Mouse (Mus musculus) MEL (cell line): ENCODE measurements around the gene Cxcl15. TPM values are rescaled to one million over a fixed set of nuclear protein-coding genes. Genes with fewer than 3 reads are reported as not detected.

Source experiments
- DNase-seq: peaks from one replicate; pipeline ENCODE4 v3.0.0; 2011; ENCODE audit warnings: low read depth, low spot score
- H3K27ac ChIP-seq: 2 replicates; pipeline ENCODE4 v1.5.1; 2012; ENCODE audit warnings: low read depth, mild to moderate bottlenecking, control low read depth, low read length, moderate library complexity; ENCODE audit not compliant: control insufficient read depth
- H3K27me3 ChIP-seq, 2 experiments: fragments of 150-350 bp in 1 of 2; sonication (generic) in 1 of 2; 2 replicates each; pipeline ENCODE4 v1.6.1; 2012; ENCODE audit warnings: low read length in 2 of 2, mild to moderate bottlenecking in 2 of 2, improper control_type of control experiment in 1 of 2, moderate library complexity in 1 of 2; ENCODE audit not compliant: insufficient read depth in 2 of 2, control insufficient read depth in 1 of 2
- H3K36me3 ChIP-seq, 2 experiments: 2 replicates each; pipeline ENCODE4 v1.6.1; 2012 to 2014; ENCODE audit warnings: low read length in 2 of 2, improper control_type of control experiment in 1 of 2, inconsistent platforms in 1 of 2, mild to moderate bottlenecking in 1 of 2; ENCODE audit not compliant: insufficient read depth in 2 of 2, control insufficient read depth in 1 of 2
- H3K4me1 ChIP-seq, 2 experiments: fragments of 150-350 bp in 1 of 2; sonication (generic) in 1 of 2; 2 replicates each; pipeline ENCODE4 v1.6.1; 2012; ENCODE audit warnings: low read length in 2 of 2, improper control_type of control experiment in 1 of 2, mild to moderate bottlenecking in 1 of 2; ENCODE audit not compliant: insufficient read depth in 2 of 2, control insufficient read depth in 1 of 2
- H3K4me3 ChIP-seq, 2 experiments: fragments of 150-350 bp in 1 of 2; sonication (generic) in 1 of 2; 2 replicates each; pipeline ENCODE4 v1.5.1; 2012; ENCODE audit warnings: low read depth in 2 of 2, low read length in 2 of 2, mild to moderate bottlenecking in 2 of 2, moderate library complexity in 2 of 2, control low read depth in 1 of 2, improper control_type of control experiment in 1 of 2; ENCODE audit not compliant: control insufficient read depth in 1 of 2, insufficient read depth in 1 of 2
- H3K79me2 ChIP-seq: 2 replicates; pipeline ENCODE4 v1.6.1; 2012; ENCODE audit warnings: mild to moderate bottlenecking, low read length, moderate library complexity; ENCODE audit not compliant: control insufficient read depth, poor library complexity, insufficient read depth
- H3K9ac ChIP-seq: 2 replicates; pipeline ENCODE4 v1.6.1; 2012; ENCODE audit warnings: low read depth, mild to moderate bottlenecking, control low read depth, low read length, moderate library complexity; ENCODE audit not compliant: control insufficient read depth, poor library complexity, severe bottlenecking
- H3K9me3 ChIP-seq: fragments of 150-350 bp; sonication (generic); replicated peaks from 2 replicates; pipeline ENCODE4 v1.6.1; 2012; ENCODE audit warnings: mild to moderate bottlenecking, low read length, improper control_type of control experiment, moderate library complexity; ENCODE audit not compliant: insufficient read depth
- BHLHE40 ChIP-seq: IDR thresholded peaks from 2 replicates; pipeline ENCODE4 v1.6.1; 2012; ENCODE audit warnings: low read depth, mild to moderate bottlenecking, inconsistent platforms, low read length, improper control_type of control experiment, borderline replicate concordance
- CHD1 ChIP-seq: IDR thresholded peaks from 2 replicates; pipeline ENCODE4 v1.6.1; 2012; ENCODE audit warnings: low read depth, mild to moderate bottlenecking, inconsistent platforms, low read length, improper control_type of control experiment
- CHD2 ChIP-seq: IDR thresholded peaks from 2 replicates; pipeline ENCODE4 v1.6.1; 2011; ENCODE audit warnings: low read length, improper control_type of control experiment
- CTCF ChIP-seq, 3 experiments: IDR thresholded peaks in 2 of 3; conservative IDR thresholded peaks in 1 of 3; 2 replicates each; pipeline ENCODE4 v1.5.1; 2011 to 2012; ENCODE audit warnings: low read length in 3 of 3, low read depth in 2 of 3, mild to moderate bottlenecking in 2 of 3, improper control_type of control experiment in 1 of 3, inconsistent platforms in 1 of 3, mixed read lengths in 1 of 3, moderate library complexity in 1 of 3; ENCODE audit not compliant: control insufficient read depth in 1 of 3, insufficient read depth in 1 of 3, poor library complexity in 1 of 3, severe bottlenecking in 1 of 3
- E2F4 ChIP-seq: IDR thresholded peaks from 2 replicates; pipeline ENCODE4 v1.6.1; 2011; ENCODE audit warnings: low read depth, low read length, improper control_type of control experiment, borderline replicate concordance
- ELF1 ChIP-seq: IDR thresholded peaks from 2 replicates; pipeline ENCODE4 v1.6.1; 2014; ENCODE audit warnings: low read depth, mild to moderate bottlenecking, inconsistent platforms, low read length, improper control_type of control experiment, moderate library complexity
- GABPA ChIP-seq: IDR thresholded peaks from 2 replicates; pipeline ENCODE4 v1.6.1; 2012; ENCODE audit warnings: low read depth, mild to moderate bottlenecking, inconsistent platforms, low read length, improper control_type of control experiment, moderate library complexity
- GATA1 ChIP-seq: IDR thresholded peaks from 2 replicates; pipeline ENCODE4 v1.6.1; 2011; ENCODE audit warnings: low read depth, low read length, improper control_type of control experiment
- JUND ChIP-seq: IDR thresholded peaks from 2 replicates; pipeline ENCODE4 v1.6.1; 2011; ENCODE audit warnings: low read depth, mild to moderate bottlenecking, improper control_type of control experiment, low read length
- KAT2A ChIP-seq: conservative IDR thresholded peaks from 2 replicates; pipeline ENCODE4 v1.6.1; 2012; ENCODE audit warnings: low read depth, low read length, improper control_type of control experiment, inconsistent platforms
- MAFK ChIP-seq: IDR thresholded peaks from 2 replicates; pipeline ENCODE4 v1.6.1; 2011; ENCODE audit warnings: low read depth, mild to moderate bottlenecking, low read length, improper control_type of control experiment, borderline replicate concordance
- MAX ChIP-seq: IDR thresholded peaks from 2 replicates; pipeline ENCODE4 v1.6.1; 2011; ENCODE audit warnings: low read length, improper control_type of control experiment
- MAZ ChIP-seq: IDR thresholded peaks from 2 replicates; pipeline ENCODE4 v1.6.1; 2012; ENCODE audit warnings: low read depth, mild to moderate bottlenecking, inconsistent platforms, low read length, improper control_type of control experiment
- MYB ChIP-seq: IDR thresholded peaks from 2 replicates; pipeline ENCODE4 v1.6.1; 2011; ENCODE audit warnings: mild to moderate bottlenecking, low read depth, low read length, improper control_type of control experiment
- MYC ChIP-seq: IDR thresholded peaks from 2 replicates; pipeline ENCODE4 v1.6.1; 2011; ENCODE audit warnings: low read depth, mild to moderate bottlenecking, low read length, improper control_type of control experiment, moderate library complexity
- NELFE ChIP-seq: IDR thresholded peaks from 2 replicates; pipeline ENCODE4 v1.6.1; 2011; ENCODE audit warnings: low read depth, low read length, improper control_type of control experiment
- NRF1 ChIP-seq: IDR thresholded peaks from 2 replicates; pipeline ENCODE4 v1.6.1; 2014; ENCODE audit warnings: low read depth, mild to moderate bottlenecking, inconsistent platforms, low read length, improper control_type of control experiment, moderate library complexity; ENCODE audit not compliant: poor library complexity, insufficient read depth, severe bottlenecking
- POLR2AphosphoS2 ChIP-seq: IDR thresholded peaks from 2 replicates; pipeline ENCODE4 v1.6.1; 2011; ENCODE audit warnings: low read length, improper control_type of control experiment
- POLR2AphosphoS5 ChIP-seq: IDR thresholded peaks from 2 replicates; pipeline ENCODE4 v1.6.1; 2012; ENCODE audit warnings: low read depth, borderline replicate concordance, mild to moderate bottlenecking, inconsistent platforms, low read length, moderate library complexity, mixed read lengths
- RAD21 ChIP-seq: IDR thresholded peaks from 2 replicates; pipeline ENCODE4 v1.6.1; 2011; ENCODE audit warnings: mild to moderate bottlenecking, low read depth, low read length, improper control_type of control experiment
- RCOR1 ChIP-seq: IDR thresholded peaks from 2 replicates; pipeline ENCODE4 v1.6.1; 2012; ENCODE audit warnings: low read depth, mild to moderate bottlenecking, inconsistent platforms, low read length, improper control_type of control experiment
- SIN3A ChIP-seq: IDR thresholded peaks from 2 replicates; pipeline ENCODE4 v1.6.1; 2012; ENCODE audit warnings: low read length, improper control_type of control experiment, inconsistent platforms
- SMC3 ChIP-seq: IDR thresholded peaks from 2 replicates; pipeline ENCODE4 v1.6.1; 2011; ENCODE audit warnings: low read depth, low read length, improper control_type of control experiment
- TAL1 ChIP-seq: IDR thresholded peaks from 2 replicates; pipeline ENCODE4 v1.6.1; 2012; ENCODE audit warnings: mild to moderate bottlenecking, inconsistent platforms, low read length, moderate library complexity, mixed read lengths
- TCF12 ChIP-seq: IDR thresholded peaks from 2 replicates; pipeline ENCODE4 v1.6.1; 2014; ENCODE audit warnings: low read depth, mild to moderate bottlenecking, inconsistent platforms, low read length, improper control_type of control experiment, moderate library complexity
- USF1 ChIP-seq: IDR thresholded peaks from 2 replicates; pipeline ENCODE4 v1.6.1; 2014; ENCODE audit warnings: low read depth, mild to moderate bottlenecking, inconsistent platforms, low read length, improper control_type of control experiment, moderate library complexity
- USF2 ChIP-seq, 2 experiments: IDR thresholded peaks; 2 replicates each; pipeline ENCODE4 v1.6.1; 2011 to 2012; ENCODE audit warnings: improper control_type of control experiment in 2 of 2, low read length in 2 of 2, borderline replicate concordance in 1 of 2, inconsistent platforms in 1 of 2, low read depth in 1 of 2, mild to moderate bottlenecking in 1 of 2; ENCODE audit not compliant: insufficient read depth in 1 of 2
- ZC3H11A ChIP-seq: IDR thresholded peaks from 2 replicates; pipeline ENCODE4 v1.6.1; 2012; ENCODE audit warnings: low read depth, mild to moderate bottlenecking, inconsistent platforms, low read length, improper control_type of control experiment
- ZMIZ1 ChIP-seq: IDR thresholded peaks from 2 replicates; pipeline ENCODE4 v1.6.1; 2012; ENCODE audit warnings: low read depth, mild to moderate bottlenecking, inconsistent platforms, low read length, improper control_type of control experiment, moderate library complexity
- ZNF384 ChIP-seq: IDR thresholded peaks from 2 replicates; pipeline ENCODE4 v1.6.1; 2012; ENCODE audit warnings: low read depth, mild to moderate bottlenecking, inconsistent platforms, low read length, improper control_type of control experiment
- polyA plus RNA-seq, 2 experiments: library from polyadenylated mRNA; stranded (reverse) in 1 of 2; unstranded in 1 of 2; fragments of >175 nt in 1 of 2; fragments of >200 nt in 1 of 2; gene quantifications; 2 replicates each; pipeline versions ENCODE4 v1.2.1 to v1.2.4; 2012; ENCODE audit warnings: low replicate concordance in 2 of 2, low read depth in 1 of 2; ENCODE audit not compliant: insufficient read length in 2 of 2, insufficient read depth in 1 of 2, missing spikeins in 1 of 2
- total RNA-seq: library from RNA; depleted of rRNA; stranded (reverse); fragments of 300-350 nt; gene quantifications from 2 replicates; pipeline ENCODE4 v1.2.3, GENCODE M21; 2012

Cxcl15 gene
- total and polyA plus RNA-seq, 3 experiments: not detected

DNA sequence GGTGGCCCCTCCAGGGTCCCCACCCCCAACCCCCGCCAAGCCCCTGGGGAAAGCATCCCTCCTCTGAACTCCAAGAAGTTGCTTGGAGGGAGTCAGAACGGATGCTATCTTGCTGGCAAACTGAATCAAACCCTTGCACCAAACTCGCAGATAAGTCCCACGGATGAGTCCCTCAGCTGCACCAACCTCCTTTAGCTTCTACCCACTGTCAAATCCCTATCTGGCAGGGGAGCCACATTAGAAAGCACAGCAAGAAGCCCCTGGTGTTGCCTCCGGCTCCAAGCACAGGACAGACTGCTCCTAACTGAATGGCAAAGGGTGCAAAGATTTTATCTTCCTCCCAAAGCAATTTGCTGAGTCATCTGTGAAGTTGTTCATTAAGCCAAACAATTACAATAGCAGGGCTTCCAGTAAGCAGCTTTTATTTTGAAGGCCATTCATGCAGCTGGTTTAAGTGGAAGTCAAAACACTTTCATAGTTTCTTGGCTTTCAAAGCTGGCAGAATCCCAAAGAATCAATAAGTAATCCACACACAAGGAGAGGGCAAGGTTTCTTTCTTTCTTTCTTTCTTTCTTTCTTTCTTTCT lies 36.2 kb upstream of the Cxcl15 start (continued):
- TF ChIP-seq MYB: no peak
- TF ChIP-seq BHLHE40: no peak
- no peak for TF ChIP-seq CHD2
- no peak for TF ChIP-seq POLR2AphosphoS2
- TF ChIP-seq ZC3H11A: no peak
- no peak for TF ChIP-seq RAD21
- TF ChIP-seq ZNF384: no peak
- no peak for TF ChIP-seq TCF12
- no peak for TF ChIP-seq MAZ
- TF ChIP-seq KAT2A: no peak
- TF ChIP-seq RCOR1: no peak
- no peak for TF ChIP-seq JUND
- no peak for TF ChIP-seq TAL1
- no peak for TF ChIP-seq NRF1
- TF ChIP-seq ZMIZ1: no peak
- no peak for TF ChIP-seq SIN3A
- TF ChIP-seq CHD1: no peak
- TF ChIP-seq CTCF (IDR thresholded peaks at IDR 0.05 in 2 of 3, conservative IDR thresholded peaks at IDR 0.05 in 1 of 3; ENCODE audit: control insufficient read depth in 1 of 3, insufficient read depth in 1 of 3, low read depth in 2 of 3, low read length in 3 of 3, poor library complexity in 1 of 3, severe bottlenecking in 1 of 3): no peak
- peak; percentile 40; the same call in 1 of the 2 replicates for TF ChIP-seq GATA1
- no peak for TF ChIP-seq USF1
- TF ChIP-seq E2F4: no peak
- peak; percentile 70; the same call in 1 of the 2 replicates for TF ChIP-seq MAFK

DNA sequence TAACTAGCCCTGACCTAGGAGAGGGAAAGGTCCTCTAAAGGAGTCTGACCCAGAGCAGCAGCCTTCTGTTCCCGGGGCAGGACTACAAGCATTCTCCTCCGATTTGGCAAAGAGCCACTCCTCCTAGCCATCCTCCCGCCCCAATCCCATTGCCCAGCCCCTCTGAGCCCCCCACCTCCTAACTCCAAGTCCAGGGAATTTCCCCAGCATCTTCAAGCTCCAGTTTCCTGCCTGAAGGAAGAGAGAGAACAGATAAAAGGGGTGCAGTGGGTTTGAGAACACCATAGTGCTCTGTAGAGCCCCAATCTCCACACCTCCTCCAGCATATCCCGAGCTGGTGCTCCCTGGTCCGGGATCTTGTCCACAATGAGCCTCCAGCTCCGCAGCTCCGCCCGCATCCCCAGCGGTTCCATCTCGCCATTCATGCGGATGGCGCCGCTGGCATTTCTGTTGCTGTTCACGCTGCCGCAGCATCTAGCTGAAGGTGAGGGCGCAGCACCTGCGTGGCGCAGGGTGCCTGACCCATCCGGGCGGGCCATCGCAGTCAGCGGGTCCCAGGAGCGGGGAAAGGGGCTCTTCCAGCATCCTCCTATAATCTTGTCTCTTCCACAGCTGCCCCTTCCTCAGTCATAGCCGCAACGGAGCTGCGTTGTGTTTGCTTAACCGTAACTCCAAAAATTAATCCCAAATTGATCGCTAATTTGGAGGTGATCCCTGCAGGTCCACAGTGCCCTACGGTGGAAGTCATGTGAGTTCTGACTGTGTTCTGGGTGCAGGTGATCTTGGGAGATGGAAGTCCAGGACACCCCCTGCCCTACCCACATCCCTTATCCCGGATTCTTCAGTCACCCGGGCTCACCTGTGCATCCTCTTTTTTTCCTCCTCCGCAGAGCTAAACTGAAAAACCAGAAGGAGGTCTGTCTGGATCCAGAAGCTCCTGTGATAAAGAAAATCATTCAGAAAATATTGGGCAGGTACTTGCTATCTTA lies 35.0 kb upstream of the Cxcl15 start, which contains the start of gene Cxcl5:
Gene Cxcl5 (plus strand): TSS at position 284 of the 989 bp plus-strand sequence.
- TF ChIP-seq GABPA (no peak), TCF12 (no peak), JUND (no peak), ELF1 (no peak), POLR2AphosphoS5 (no peak), ZNF384 (no peak), CHD1 (no peak), USF2 (IDR thresholded peaks at IDR 0.05; ENCODE audit: borderline replicate concordance in 1 of 2, insufficient read depth in 1 of 2, low read depth in 1 of 2, low read length in 2 of 2) (no peak), SMC3 (no peak), MYC (no peak), NELFE (no peak), SIN3A (no peak), MAX (no peak)
- no peak within 1 kb of the TSS for H3K4me3 ChIP-seq
- H3K9ac ChIP-seq: 0 out of 2 replicates have a peak within 1 kb of the TSS, but pooled peaks have one; percentile 14
- H3K4me1 ChIP-seq: peaks cover 0 to 6% of the 10 kb centered on the region in 2 experiments; a peak in 3 of 4 replicates
- no peak for DNase-seq
- no peak within 1 kb of the TSS for H3K27ac ChIP-seq
- H3K9me3 ChIP-seq: no peaks in the 10 kb centered on the region
- no peaks in the 10 kb centered on the region for H3K27me3 ChIP-seq
- H3K36me3 ChIP-seq: peaks cover 0 to 8% of the 10 kb centered on the region in 2 experiments; a peak in 2 of 4 replicates
- H3K79me2 ChIP-seq: no peaks in the 10 kb centered on the region
